Mouse (Mus musculus): ENCODE measurements around the gene Pcif1. TPM values are rescaled to one million over a fixed set of nuclear protein-coding genes. Genes with fewer than 3 reads are reported as not detected.
A peak's percentile ranks its signal among the peaks of the same experiment; 100 is the strongest.
"Not testable (repeated sequence)": the region's sequence is repeated elsewhere in the genome, so short reads cannot be mapped to it uniquely, and the experiment has no call there.

The Pcif1 gene
- total and polyA plus RNA-seq, 3 experiments, result 31.7 to 137 (median 61.3) TPM

- DNase-seq (ENCODE audit: low spot score), result no peak
- Histone ChIP-seq H3K4me3 (ENCODE audit: low read depth, low read length) (no peak overlapping the region), H3K36me3 (replicated peaks) (peaks cover 7% of the 10 kb centered on the region), H3K27me3 (ENCODE audit: insufficient read depth, low read length) (peaks cover 25% of the 10 kb centered on the region), H3K9me3 (replicated peaks) (no peaks in the 10 kb centered on the region), H3K4me1 (ENCODE audit: insufficient read depth, low read depth, low read length) (peaks cover 26% of the 10 kb centered on the region)
- TF ChIP-seq GATA1 (IDR thresholded peaks at IDR 0.05; ENCODE audit: borderline replicate concordance, low read length) (no peak), GATA2 (IDR thresholded peaks at IDR 0.05; ENCODE audit: borderline replicate concordance, low read depth, low read length) (no peak), TAL1 (conservative IDR thresholded peaks at IDR 0.05; ENCODE audit: low read depth, low read length) (no peak), POLR2AphosphoS5 (IDR thresholded peaks at IDR 0.05; ENCODE audit: insufficient replicate concordance, low read depth, low read length) (no peak), CTCF (IDR thresholded peaks at IDR 0.05; ENCODE audit: low read depth, low read length) (no peak)
- no peak for ATAC-seq (ENCODE audit: extremely low read depth, insufficient number of reproducible peaks, low FRiP score, poor library complexity, severe bottlenecking)
These were observed 4.8 kb upstream of the Pcif1 start for GRCm38 (mm10) chr2:164874239-164874769.

GRCm38 (mm10) chr2:164875648-164876047 is 3.5 kb upstream of the Pcif1 start:
- Histone ChIP-seq H3K4me1 (ENCODE audit: insufficient read depth, low read depth, low read length) (peaks cover 32% of the 10 kb centered on the region), H3K27me3 (ENCODE audit: insufficient read depth, low read length) (peaks cover 17% of the 10 kb centered on the region; the same call in 1 of the 2 replicates)
- not testable (repeated sequence) for DNase-seq (ENCODE audit: low spot score); ATAC-seq (ENCODE audit: extremely low read depth, insufficient number of reproducible peaks, low FRiP score, poor library complexity, severe bottlenecking); H3K36me3 ChIP-seq (replicated peaks); H3K4me3 ChIP-seq (ENCODE audit: low read depth, low read length); H3K9me3 ChIP-seq (replicated peaks)

- not testable (repeated sequence) for DNase-seq (ENCODE audit: low spot score); ATAC-seq (ENCODE audit: extremely low read depth, insufficient number of reproducible peaks, low FRiP score, poor library complexity, severe bottlenecking); H3K9me3 ChIP-seq (replicated peaks)
- H3K36me3 ChIP-seq (replicated peaks), result peaks cover 20% of the 10 kb centered on the region
- peaks cover 10% of the 10 kb centered on the region; the same call in 1 of the 2 replicates for H3K27me3 ChIP-seq (ENCODE audit: insufficient read depth, low read length)
- H3K4me1 ChIP-seq (ENCODE audit: insufficient read depth, low read depth, low read length), result peaks cover 42% of the 10 kb centered on the region
- H3K4me3 ChIP-seq (ENCODE audit: low read depth, low read length), result peak overlapping the region; percentile 90; the same call in 1 of the 2 replicates
These were observed 1.5 kb upstream of the Pcif1 start for GRCm38 (mm10) chr2:164877376-164878215.

- ATAC-seq (ENCODE audit: extremely low read depth, insufficient number of reproducible peaks, low FRiP score, poor library complexity, severe bottlenecking) (peak; percentile 67), DNase-seq (ENCODE audit: low spot score) (peak; percentile 76)
- H3K27me3 ChIP-seq (ENCODE audit: insufficient read depth, low read length), result peaks cover 4% of the 10 kb centered on the region; the same call in 1 of the 2 replicates
- TF ChIP-seq POLR2AphosphoS5 (IDR thresholded peaks at IDR 0.05; ENCODE audit: insufficient replicate concordance, low read depth, low read length), result no peak
- no peak for TF ChIP-seq TAL1 (conservative IDR thresholded peaks at IDR 0.05; ENCODE audit: low read depth, low read length)
- TF ChIP-seq CTCF (IDR thresholded peaks at IDR 0.05; ENCODE audit: low read depth, low read length), result no peak
- no peak for TF ChIP-seq GATA1 (IDR thresholded peaks at IDR 0.05; ENCODE audit: borderline replicate concordance, low read length)
- no peak for TF ChIP-seq GATA2 (IDR thresholded peaks at IDR 0.05; ENCODE audit: borderline replicate concordance, low read depth, low read length)
- peak overlapping the region; percentile 90 for H3K4me3 ChIP-seq (ENCODE audit: low read depth, low read length)
- H3K9me3 ChIP-seq (replicated peaks), result no peaks in the 10 kb centered on the region
- H3K4me1 ChIP-seq (ENCODE audit: insufficient read depth, low read depth, low read length), result peaks cover 48% of the 10 kb centered on the region
- peaks cover 31% of the 10 kb centered on the region for H3K36me3 ChIP-seq (replicated peaks)
These were observed 436 bp upstream of the Pcif1 start for GRCm38 (mm10) chr2:164878509-164879227.

GRCm38 (mm10) chr2:164879568-164880277 is 619 bp downstream of the Pcif1 start:
- Histone ChIP-seq H3K36me3 (replicated peaks) (peaks cover 41% of the 10 kb centered on the region), H3K9me3 (replicated peaks) (no peaks in the 10 kb centered on the region), H3K4me1 (ENCODE audit: insufficient read depth, low read depth, low read length) (peaks cover 38% of the 10 kb centered on the region), H3K4me3 (ENCODE audit: low read depth, low read length) (peak overlapping the region; percentile 90), H3K27me3 (ENCODE audit: insufficient read depth, low read length) (no peaks in the 10 kb centered on the region)
- DNase-seq (ENCODE audit: low spot score) (peak; percentile 91), ATAC-seq (ENCODE audit: extremely low read depth, insufficient number of reproducible peaks, low FRiP score, poor library complexity, severe bottlenecking) (peak; percentile 79)
- TF ChIP-seq CTCF (IDR thresholded peaks at IDR 0.05; ENCODE audit: low read depth, low read length), result no peak
- TF ChIP-seq TAL1 (conservative IDR thresholded peaks at IDR 0.05; ENCODE audit: low read depth, low read length), result no peak
- TF ChIP-seq GATA2 (IDR thresholded peaks at IDR 0.05; ENCODE audit: borderline replicate concordance, low read depth, low read length), result no peak
- no peak for TF ChIP-seq POLR2AphosphoS5 (IDR thresholded peaks at IDR 0.05; ENCODE audit: insufficient replicate concordance, low read depth, low read length)
- TF ChIP-seq GATA1 (IDR thresholded peaks at IDR 0.05; ENCODE audit: borderline replicate concordance, low read length), result no peak

GRCm38 (mm10) chr2:164882619-164883018 is 3.5 kb downstream of the Pcif1 start:
- DNase-seq (ENCODE audit: low spot score) (no peak), ATAC-seq (ENCODE audit: extremely low read depth, insufficient number of reproducible peaks, low FRiP score, poor library complexity, severe bottlenecking) (no peak)
- Histone ChIP-seq H3K36me3 (replicated peaks) (peaks cover 63% of the 10 kb centered on the region), H3K4me3 (ENCODE audit: low read depth, low read length) (no peak overlapping the region), H3K4me1 (ENCODE audit: insufficient read depth, low read depth, low read length) (peaks cover 39% of the 10 kb centered on the region), H3K9me3 (replicated peaks) (no peaks in the 10 kb centered on the region), H3K27me3 (ENCODE audit: insufficient read depth, low read length) (no peaks in the 10 kb centered on the region)
- TF ChIP-seq GATA1 (IDR thresholded peaks at IDR 0.05; ENCODE audit: borderline replicate concordance, low read length) (no peak), POLR2AphosphoS5 (IDR thresholded peaks at IDR 0.05; ENCODE audit: insufficient replicate concordance, low read depth, low read length) (no peak), TAL1 (conservative IDR thresholded peaks at IDR 0.05; ENCODE audit: low read depth, low read length) (no peak), GATA2 (IDR thresholded peaks at IDR 0.05; ENCODE audit: borderline replicate concordance, low read depth, low read length) (no peak), CTCF (IDR thresholded peaks at IDR 0.05; ENCODE audit: low read depth, low read length) (no peak)

All from G1E (cell line).